Mouse (Mus musculus) urinary bladder, postnatal 36 days (tissue): ENCODE measurements around the gene Cyp4f13.

ENCODE experiments used
- DNase-seq, 2 experiments: peaks; one replicate each; pipeline ENCODE4 v3.0.0; 2022; ENCODE audit warnings: low spot score in 2 of 2, mixed read lengths in 1 of 2

Cyp4f13 gene

GRCm38 (mm10) chr17:32947215-32947914 lies at the start of gene Cyp4f13:
Gene Cyp4f13, minus strand, starts transcription at chr17:32947402.
- DNase-seq, result peak; percentile 99 to 100

GRCm38 (mm10) chr17:32992699-32993474 lies 45.7 kb upstream of the Cyp4f13 start, which contains the start of gene Zfp952:
Gene Zfp952, plus strand, starts transcription at chr17:32993129.
- DNase-seq, result peak; percentile 82 to 84

DNA sequence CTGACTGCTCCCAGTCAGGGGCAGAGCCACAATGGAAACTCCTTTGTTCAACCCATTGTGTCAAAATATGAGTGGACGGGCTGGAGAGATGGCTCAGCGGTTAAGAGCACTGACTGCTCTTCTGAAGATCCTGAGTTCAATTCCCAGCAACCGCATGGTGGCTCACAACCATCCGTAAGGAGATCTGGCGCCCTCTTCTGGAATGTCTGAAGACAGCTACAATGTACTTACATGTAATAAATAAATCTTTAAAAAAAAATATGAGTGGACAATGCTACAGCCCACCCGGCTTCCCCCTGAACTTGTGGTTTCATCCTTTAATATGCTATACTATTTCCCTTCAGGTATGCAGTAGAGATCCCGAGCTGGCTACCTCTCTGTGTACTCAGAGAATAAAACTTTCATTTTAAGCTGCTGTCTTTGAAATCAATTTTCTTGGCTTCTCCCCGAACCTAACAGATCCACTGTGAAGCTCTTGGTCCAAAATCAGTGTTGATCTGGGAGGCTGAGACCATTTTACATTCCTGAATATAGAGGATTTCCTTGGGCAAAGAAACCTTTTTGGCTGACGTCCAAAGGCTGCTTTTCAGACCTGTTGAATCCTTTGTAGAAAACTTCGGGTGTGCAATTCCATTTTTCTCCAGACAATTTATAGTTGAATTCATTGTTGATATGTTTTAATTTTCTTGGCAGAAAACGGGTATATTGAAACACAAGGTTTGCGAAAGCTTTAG lies 44.9 kb upstream of the Cyp4f13 start:
- DNase-seq, result no peak

DNA sequence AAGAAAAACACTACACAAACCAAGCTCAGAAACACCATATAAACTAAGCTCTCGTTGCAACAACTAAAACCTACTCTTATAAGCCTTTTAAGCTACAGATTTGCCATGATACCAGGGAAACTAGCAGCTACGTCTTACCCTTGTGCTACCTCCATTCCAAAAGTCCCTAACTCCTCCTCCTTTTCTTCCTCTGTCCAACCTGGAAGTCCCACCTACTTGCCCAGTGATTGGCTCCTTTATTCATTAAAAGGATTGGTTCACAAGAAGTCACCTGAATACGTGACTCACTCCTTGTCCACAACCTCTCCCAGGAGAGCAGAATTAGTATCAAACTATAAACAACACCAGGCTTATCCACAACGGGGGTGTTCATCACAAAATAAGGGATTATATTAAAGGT lies 39.1 kb upstream of the Cyp4f13 start:
- DNase-seq, result no peak

DNA sequence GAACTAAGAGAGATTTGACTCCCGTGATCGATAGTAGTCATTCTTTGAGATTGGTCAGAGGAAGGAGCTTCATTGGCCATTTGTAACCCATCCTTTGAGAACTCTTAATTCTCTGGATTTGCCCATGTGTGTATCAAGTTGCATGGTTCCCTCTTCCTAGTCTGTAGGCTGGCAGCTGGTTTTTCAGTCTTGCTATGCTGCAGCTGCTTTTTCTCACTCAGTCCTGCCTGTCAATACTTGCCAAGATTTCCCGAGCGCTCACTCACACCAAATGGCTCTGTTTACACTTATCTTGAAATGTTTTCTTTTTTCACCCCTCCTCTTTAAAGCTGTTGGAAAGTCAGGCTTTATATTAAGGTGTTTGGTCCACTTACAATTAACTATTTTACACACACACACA lies 34.2 kb upstream of the Cyp4f13 start:
- no peak for DNase-seq

GRCm38 (mm10) chr17:32965623-32966290 lies 18.6 kb upstream of the Cyp4f13 start, which contains the start of gene Zfp472:
Gene Zfp472, plus strand, starts transcription at chr17:32965814.
- peak; percentile 90 to 94 for DNase-seq

DNA sequence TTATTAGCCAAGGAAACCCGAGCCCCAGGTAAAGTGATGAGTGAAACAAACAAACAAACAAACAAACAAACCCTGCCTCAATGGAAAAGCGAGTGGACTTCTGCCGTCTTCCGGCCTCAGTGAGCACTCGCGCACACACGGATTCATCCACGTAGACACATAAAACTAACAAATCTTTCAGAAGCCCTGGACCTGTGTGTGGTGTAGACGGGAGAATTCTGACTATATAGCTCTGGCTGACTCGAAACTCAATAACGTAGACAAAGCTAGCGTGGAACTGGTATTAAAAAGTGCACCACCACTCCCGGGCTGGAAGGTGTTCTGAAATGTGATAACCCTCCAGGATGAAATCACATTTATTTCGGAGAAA lies 18.0 kb upstream of the Cyp4f13 start:
- DNase-seq, result peak in 1 of 2 experiments; percentile 9

- peak; percentile 67 to 84 for DNase-seq
These were observed 4.2 kb upstream of the Cyp4f13 start for GRCm38 (mm10) chr17:32951441-32951840.

- DNase-seq, result no peak
These were observed 3.8 kb upstream of the Cyp4f13 start for GRCm38 (mm10) chr17:32951006-32951405.

- DNase-seq, result no peak
These were observed 2.9 kb upstream of the Cyp4f13 start for GRCm38 (mm10) chr17:32950136-32950535.

DNA sequence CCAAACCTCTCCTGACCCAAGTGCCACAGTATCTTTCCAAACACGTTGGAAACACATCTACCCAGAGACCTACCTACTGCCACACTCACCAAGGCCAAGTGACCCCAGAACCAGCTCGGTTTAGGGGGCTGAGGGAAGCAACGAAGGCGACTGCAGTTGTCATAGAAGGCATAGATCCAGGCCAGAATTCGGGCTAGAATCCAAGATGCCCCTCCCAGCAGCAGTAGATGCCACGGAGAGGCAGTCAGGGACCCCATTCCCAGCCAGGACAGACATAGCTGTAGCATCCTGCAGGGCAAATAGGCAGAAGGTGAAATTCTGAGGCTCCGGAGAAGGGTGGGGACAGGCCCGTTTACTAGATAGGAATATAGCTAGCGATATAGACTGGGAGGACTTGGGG lies 486 bp downstream of the Cyp4f13 start:
- DNase-seq, result no peak

GRCm38 (mm10) chr17:32944402-32945035 lies 2.7 kb downstream of the Cyp4f13 start:
- no peak for DNase-seq

GRCm38 (mm10) chr17:32943661-32944060 lies 3.5 kb downstream of the Cyp4f13 start:
- DNase-seq, result no peak

GRCm38 (mm10) chr17:32939831-32940230 lies 7.4 kb downstream of the Cyp4f13 start:
- no peak for DNase-seq

DNA sequence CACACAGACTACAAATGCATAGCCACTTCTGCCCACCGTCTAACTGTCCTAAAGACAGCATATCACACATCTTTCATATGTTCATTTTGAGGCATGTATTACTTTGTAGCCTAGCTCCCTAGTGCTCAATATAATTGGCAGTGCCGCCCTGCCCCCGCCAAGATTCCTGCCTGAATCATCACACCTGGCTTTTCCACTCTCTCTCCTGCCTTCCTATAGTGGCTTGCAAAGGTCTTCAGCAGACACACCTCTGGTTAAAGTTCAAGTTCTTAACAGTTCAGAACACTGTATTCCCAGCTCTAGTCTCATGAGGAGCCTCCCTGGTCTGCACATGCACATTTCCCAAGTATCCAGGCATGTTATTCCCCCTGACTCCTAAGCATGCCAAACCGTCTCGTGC lies 19.4 kb downstream of the Cyp4f13 start:
- no peak for DNase-seq

GRCm38 (mm10) chr17:32924658-32925312 lies 22.4 kb downstream of the Cyp4f13 start:
- DNase-seq, result peak; percentile 58 to 77

- no peak for DNase-seq
These were observed 23.5 kb downstream of the Cyp4f13 start for GRCm38 (mm10) chr17:32923681-32924080.

GRCm38 (mm10) chr17:32919123-32919522 lies 28.1 kb downstream of the Cyp4f13 start:
- DNase-seq, result no peak

DNA sequence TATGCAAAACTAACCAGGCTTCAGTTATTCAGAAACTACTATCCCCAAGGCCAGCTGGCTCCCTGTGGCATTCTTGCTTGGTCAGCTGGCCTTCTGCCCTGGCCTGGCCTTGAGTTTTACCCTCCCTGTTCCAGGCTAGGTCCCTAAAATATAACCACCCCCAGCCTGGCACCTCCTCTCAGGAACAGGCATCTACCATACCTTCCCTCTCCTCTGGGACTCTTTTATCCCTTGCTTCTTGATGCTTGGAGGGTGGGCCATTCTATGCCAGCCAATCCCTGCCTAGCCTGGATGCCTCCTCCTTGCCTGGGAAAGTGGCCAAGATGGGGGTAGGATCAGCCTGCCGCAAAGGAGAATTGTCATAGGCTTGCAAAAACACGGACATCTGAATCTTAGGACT lies 30.1 kb downstream of the Cyp4f13 start, which contains the start of gene Cyp4f14:
TSS of gene Cyp4f14 (minus strand) at position 212 of the 400 bp plus-strand sequence.
- peak in 1 of 2 experiments; percentile 22 for DNase-seq

DNA sequence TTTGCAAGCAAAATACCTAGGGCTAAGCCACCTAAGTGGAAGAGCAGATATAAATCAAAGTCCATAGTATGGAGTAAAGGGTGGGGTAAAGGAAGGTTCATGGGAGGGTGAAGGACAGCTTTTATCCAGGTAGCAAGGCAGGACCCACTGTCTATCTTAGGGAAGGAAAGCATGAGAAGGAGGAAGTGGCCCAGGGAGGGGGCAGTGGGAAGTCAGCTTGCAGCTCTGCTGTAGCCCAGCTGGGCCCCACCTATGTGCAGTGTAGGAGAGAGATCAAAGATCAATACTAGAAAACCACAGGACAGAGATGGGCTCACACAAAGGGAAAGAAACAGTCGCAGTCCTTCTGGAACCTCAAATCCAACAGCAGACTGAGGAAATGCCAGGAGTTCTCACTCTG lies 31.1 kb downstream of the Cyp4f13 start:
- no peak for DNase-seq

DNA sequence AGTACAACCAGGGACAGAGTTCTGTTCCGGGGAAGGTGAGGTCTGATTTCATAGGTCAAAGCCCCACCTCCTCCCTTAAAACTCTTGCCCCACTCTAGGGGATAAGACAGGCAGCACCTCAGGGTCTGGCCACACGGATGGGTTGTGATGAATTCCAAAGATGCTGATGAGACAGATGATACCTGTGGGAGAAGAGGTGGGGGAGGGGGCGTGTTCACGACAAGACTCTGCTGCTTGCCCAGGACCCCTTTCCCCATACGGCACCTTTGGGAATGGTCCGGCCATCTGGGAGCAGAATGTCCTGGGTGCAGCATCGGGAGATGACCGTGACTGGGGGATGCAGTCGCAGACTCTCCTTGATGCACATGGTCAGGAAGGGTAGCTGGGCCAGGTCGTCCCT lies 41.0 kb downstream of the Cyp4f13 start:
- no peak for DNase-seq
